ENCODE assay signal across 27 mouse cellular contexts in the genomic region with DNA sequence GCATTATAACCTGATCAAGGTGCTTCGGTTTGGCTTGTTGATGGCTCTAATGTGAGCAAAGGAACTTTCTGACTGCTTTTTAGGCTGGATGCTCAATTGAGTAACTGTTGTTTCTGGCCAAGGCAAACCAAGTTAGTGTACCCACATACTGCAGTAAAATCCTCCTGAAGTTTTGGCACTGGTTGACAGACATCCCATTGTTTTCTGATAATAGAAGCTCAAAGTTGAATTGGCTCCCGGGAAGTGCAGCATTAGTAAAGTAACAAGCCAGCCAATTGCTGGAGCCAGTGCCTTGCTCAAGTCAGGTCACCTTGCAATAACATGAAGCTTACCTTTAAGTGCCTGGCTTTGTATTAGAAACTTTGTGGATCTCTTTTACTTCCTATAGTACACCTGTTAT.
DNase-seq lines count a peak whose midpoint lies in the region; ATAC-seq and TF ChIP-seq lines count a peak whose summit lies in the region.
"Had no signal": no experiment of that assay in that cellular context is flagged by ENCODE, and none has a peak within 500 bp of the region (broad histone marks: within the 10 kb centered on the region; RNA-seq: fewer than 3 reads in every experiment).

No protein-coding gene starts in this region.

- intact Hi-C loops in heart, adult 2 months (cut with DNase I) = no loop called here

- H3K4me3 ChIP-seq in heart, adult 2 months = no peak overlapping the region
- no peak overlapping the region for H3K4me3 ChIP-seq in midbrain, embryonic 11.5 days (ENCODE audit: low read depth, low read length)
- H3K4me3 ChIP-seq in midbrain, embryonic 16.5 days (ENCODE audit: low read depth, low read length) = no peak overlapping the region
- H3K4me3 ChIP-seq: heart, embryonic 10.5 days; heart, embryonic 13.5 days had no signal

- no peak for TF ChIP-seq CTCF in heart, adult 2 months (IDR thresholded peaks at IDR 0.05)

- TF ChIP-seq POLR2A in heart, adult 2 months (IDR thresholded peaks at IDR 0.05; ENCODE audit: insufficient read depth, low read depth, low read length) = no peak

- peaks cover 5% of the 10 kb centered on the region; the same call in 1 of the 2 replicates for H3K4me1 ChIP-seq in heart, adult 2 months (ENCODE audit: control insufficient read depth, insufficient read depth, low read length)
- no peaks in the 10 kb centered on the region for H3K4me1 ChIP-seq in midbrain, embryonic 11.5 days (ENCODE audit: control insufficient read depth, insufficient read depth, low read length)
- H3K4me1 ChIP-seq in midbrain, embryonic 16.5 days (ENCODE audit: control insufficient read depth, insufficient read depth, low read length) = 0 out of 2 replicates have a peak, but pooled peaks cover 8% of the 10 kb centered on the region

- H3K9ac ChIP-seq in heart, adult 2 months (ENCODE audit: low read depth, low read length) = no peak overlapping the region
- H3K9ac ChIP-seq in midbrain, embryonic 11.5 days (ENCODE audit: low read length) = no peak overlapping the region
- no peak overlapping the region for H3K9ac ChIP-seq in midbrain, embryonic 16.5 days (ENCODE audit: low read depth, low read length)
- H3K9ac ChIP-seq: forebrain, postnatal 0 days; heart, embryonic 13.5 days; hindbrain, embryonic 14.5 days had no signal

- TF ChIP-seq EP300 in heart, adult 2 months (IDR thresholded peaks at IDR 0.05; ENCODE audit: insufficient read depth, low read depth, low read length) = no peak

- H3K79me2 ChIP-seq in heart, adult 2 months (replicated peaks; ENCODE audit: control insufficient read depth, insufficient read depth, low read length) = no peaks in the 10 kb centered on the region; the same call in 1 of the 2 replicates

- H3K36me3 ChIP-seq in heart, adult 2 months (ENCODE audit: control insufficient read depth, insufficient read depth, low read length) = peaks cover 11% of the 10 kb centered on the region
- no peaks in the 10 kb centered on the region for H3K36me3 ChIP-seq in midbrain, embryonic 11.5 days (ENCODE audit: control insufficient read depth, insufficient read depth, low read length)
- peaks cover 5% of the 10 kb centered on the region; the same call in 1 of the 2 replicates for H3K36me3 ChIP-seq in midbrain, embryonic 16.5 days (ENCODE audit: control insufficient read depth, insufficient read depth, low read length)

- no peaks in the 10 kb centered on the region for H3K27me3 ChIP-seq in heart, adult 2 months (ENCODE audit: control insufficient read depth, insufficient read depth, low read length)
- H3K27me3 ChIP-seq in midbrain, embryonic 11.5 days (ENCODE audit: control insufficient read depth, insufficient read depth, low read length) = no peaks in the 10 kb centered on the region
- no peaks in the 10 kb centered on the region for H3K27me3 ChIP-seq in midbrain, embryonic 16.5 days (ENCODE audit: control insufficient read depth, insufficient read depth, low read depth, low read length)
- H3K27me3 ChIP-seq: CH12.LX; heart, embryonic 13.5 days; Patski had no signal

- no peak overlapping the region for H3K4me2 ChIP-seq in midbrain, embryonic 11.5 days
- H3K4me2 ChIP-seq in midbrain, embryonic 16.5 days (ENCODE audit: low read length) = no peak overlapping the region
- H3K4me2 ChIP-seq: heart, embryonic 13.5 days; hindbrain, embryonic 14.5 days had no signal

- DNase-seq in heart, adult 11 months = peak; percentile 88
- DNase-seq in heart, adult 2 months = no peak
- DNase-seq in midbrain, embryonic 11.5 days (ENCODE audit: low spot score, missing footprints) = peak; percentile 67
- DNase-seq in fat pad, adult 2 months (ENCODE audit: extremely low read depth, low read depth, low spot score) = peak; percentile 98
- DNase-seq in kidney, postnatal 25 days = no peak
- DNase-seq: adrenal gland, postnatal 10 days; adrenal gland, postnatal 36 days; B cell, adult 2 months; cerebellum, adult 11 months; cerebellum, adult 8-10 months; cerebellum, postnatal 14 days; forebrain, postnatal 0 days; gastrocnemius, postnatal 10 days; gastrocnemius, postnatal 36 days; heart, postnatal 14 days; heart, postnatal 4 days; kidney, adult 11 months had no signal

- H3K9me3 ChIP-seq in midbrain, embryonic 11.5 days (ENCODE audit: control insufficient read depth, low read length) = no peaks in the 10 kb centered on the region
- H3K9me3 ChIP-seq in midbrain, embryonic 16.5 days (replicated peaks; ENCODE audit: control insufficient read depth, low read length, poor library complexity, severe bottlenecking) = no peaks in the 10 kb centered on the region
- H3K9me3 ChIP-seq: G1E; heart, embryonic 10.5 days; heart, embryonic 13.5 days had no signal

- 52% methylated on average over 2 of the region's 2 CpGs for WGBS in heart, adult 2 months
- 63% methylated on average over 2 of the region's 2 CpGs for WGBS in midbrain, embryonic 11.5 days
- WGBS in midbrain, embryonic 16.5 days = 58% methylated on average over 2 of the region's 2 CpGs

- H3K27ac ChIP-seq in heart, adult 2 months = no peak overlapping the region
- H3K27ac ChIP-seq in midbrain, embryonic 11.5 days (ENCODE audit: low read depth, low read length) = no peak overlapping the region
- H3K27ac ChIP-seq in midbrain, embryonic 16.5 days (ENCODE audit: low read length) = no peak overlapping the region
- H3K27ac ChIP-seq: heart, embryonic 10.5 days; heart, embryonic 13.5 days; hindbrain, embryonic 14.5 days; hindbrain, postnatal 0 days had no signal

- no peak for ATAC-seq in midbrain, embryonic 11.5 days (ENCODE audit: low FRiP score)
- no peak for ATAC-seq in midbrain, embryonic 16.5 days
- ATAC-seq: forebrain, embryonic 14.5 days; forebrain, postnatal 0 days; hindbrain, postnatal 0 days; inflammation-experienced regulatory T-cells, adult 6 months; Patski had no signal

Comparison
In these comparisons a context has a peak if more than half of its experiments do, and no peak if none do; other contexts are left out.
1. DNase-seq: peak in heart, adult 11 months (single experiment), midbrain, embryonic 11.5 days (single experiment) and fat pad, adult 2 months (single experiment); none in heart, adult 2 months (0 of 2) and kidney, postnatal 25 days (0 of 2).